Mouse (Mus musculus) embryonic fibroblast, embryonic 13.5 days (primary cell): Measurements from ENCODE around the gene Ces1g.

ENCODE experiments used
- CTCF ChIP-seq: IDR thresholded peaks from 2 replicates; pipeline ENCODE4 v1.5.1; 2011; ENCODE audit warnings: mild to moderate bottlenecking, control low read depth, low read length, moderate library complexity, borderline replicate concordance; ENCODE audit not compliant: insufficient read depth
- POLR2A ChIP-seq: IDR thresholded peaks from 2 replicates; pipeline ENCODE4 v1.6.1; 2011; ENCODE audit warnings: low read depth, mild to moderate bottlenecking, control low read depth, low read length, moderate library complexity

DNA sequence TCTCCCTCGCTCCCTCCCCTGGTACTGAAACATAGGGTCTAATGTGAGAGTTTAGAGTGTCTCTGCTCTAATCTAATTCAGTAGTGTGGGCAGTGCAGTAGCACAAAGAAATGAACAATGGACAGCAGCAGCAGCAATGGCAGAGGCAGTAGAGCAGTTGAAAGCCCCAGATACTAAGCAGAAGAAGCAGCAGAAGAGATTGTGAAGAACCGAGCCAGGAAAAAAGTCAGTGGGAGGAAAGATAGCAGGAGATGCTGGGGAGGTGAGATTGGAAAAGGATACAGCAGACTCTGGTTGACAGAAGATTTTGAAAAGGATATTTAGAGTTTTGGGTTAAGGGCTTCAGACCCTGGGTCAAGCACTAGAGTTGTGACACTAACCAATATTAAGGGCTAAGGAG, 21.6 kb downstream of the Ces1g start:
- TF ChIP-seq POLR2A (no peak), CTCF (no peak)
